Mouse (Mus musculus) G1E (cell line): Measurements from ENCODE around the gene Gpr160. TPM values are rescaled to one million over a fixed set of nuclear protein-coding genes. Genes with fewer than 3 reads are reported as not detected.

ENCODE experiments used
- ATAC-seq: 2 replicates; pipeline ENCODE4 v1.8.0; 2016; ENCODE audit warnings: mild to moderate bottlenecking; ENCODE audit not compliant: insufficient number of reproducible peaks, poor library complexity, low FRiP score, severe bottlenecking; ENCODE audit errors: extremely low read depth
- DNase-seq: peaks from one replicate; pipeline ENCODE4 v3.0.0; 2012; ENCODE audit warnings: low spot score
- H3K27me3 ChIP-seq: 2 replicates; pipeline ENCODE4 v1.6.1; 2012; ENCODE audit warnings: mild to moderate bottlenecking, low read length, inconsistent platforms; ENCODE audit not compliant: insufficient read depth
- H3K36me3 ChIP-seq: replicated peaks from 2 replicates; pipeline ENCODE3; 2012; ENCODE audit warnings: mild to moderate bottlenecking, inconsistent platforms
- H3K4me1 ChIP-seq: 2 replicates; pipeline ENCODE4 v1.6.1; 2012; ENCODE audit warnings: low read depth, low read length, inconsistent platforms, mixed read lengths; ENCODE audit not compliant: insufficient read depth
- H3K4me3 ChIP-seq: 2 replicates; pipeline ENCODE4 v1.5.1; 2012; ENCODE audit warnings: low read depth, mild to moderate bottlenecking, inconsistent platforms, low read length, moderate library complexity, mixed read lengths
- H3K9me3 ChIP-seq: replicated peaks from 2 replicates; pipeline ENCODE4 v1.6.1; 2012; ENCODE audit warnings: inconsistent platforms
- CTCF ChIP-seq: IDR thresholded peaks from 2 replicates; pipeline ENCODE4 v1.5.1; 2012; ENCODE audit warnings: low read depth, low read length, inconsistent platforms, mixed read lengths
- GATA1 ChIP-seq: IDR thresholded peaks from 2 replicates; pipeline ENCODE4 v1.6.1; 2012; ENCODE audit warnings: borderline replicate concordance, low read length, inconsistent platforms, mixed read lengths
- GATA2 ChIP-seq: IDR thresholded peaks from 2 replicates; pipeline ENCODE4 v1.6.1; 2012; ENCODE audit warnings: low read depth, low read length, inconsistent platforms, borderline replicate concordance
- POLR2AphosphoS5 ChIP-seq: IDR thresholded peaks from 2 replicates; pipeline ENCODE4 v1.6.1; 2012; ENCODE audit warnings: low read depth, low read length, inconsistent platforms; ENCODE audit not compliant: insufficient replicate concordance
- TAL1 ChIP-seq: conservative IDR thresholded peaks from 2 replicates; pipeline ENCODE4 v1.6.1; 2012; ENCODE audit warnings: low read depth, low read length, inconsistent platforms, mixed read lengths
- polyA plus RNA-seq: library from polyadenylated mRNA; stranded (reverse); fragments of >175 nt; gene quantifications from 2 replicates; pipeline ENCODE4 v1.2.3, GENCODE M21; 2012
- total RNA-seq, 2 experiments: library from RNA; stranded (forward) in 1 of 2; stranded (reverse) in 1 of 2; fragments of 200-1000 nt in 1 of 2; fragments of >200 nt in 1 of 2; fragmentation: Nextera tagmentation in 1 of 2; gene quantifications; 2 replicates each; pipeline ENCODE4 v1.2.3; 2014 to 2017

Gpr160 gene
- total and polyA plus RNA-seq, 3 experiments, result 0.33 TPM; not detected in 2

DNA sequence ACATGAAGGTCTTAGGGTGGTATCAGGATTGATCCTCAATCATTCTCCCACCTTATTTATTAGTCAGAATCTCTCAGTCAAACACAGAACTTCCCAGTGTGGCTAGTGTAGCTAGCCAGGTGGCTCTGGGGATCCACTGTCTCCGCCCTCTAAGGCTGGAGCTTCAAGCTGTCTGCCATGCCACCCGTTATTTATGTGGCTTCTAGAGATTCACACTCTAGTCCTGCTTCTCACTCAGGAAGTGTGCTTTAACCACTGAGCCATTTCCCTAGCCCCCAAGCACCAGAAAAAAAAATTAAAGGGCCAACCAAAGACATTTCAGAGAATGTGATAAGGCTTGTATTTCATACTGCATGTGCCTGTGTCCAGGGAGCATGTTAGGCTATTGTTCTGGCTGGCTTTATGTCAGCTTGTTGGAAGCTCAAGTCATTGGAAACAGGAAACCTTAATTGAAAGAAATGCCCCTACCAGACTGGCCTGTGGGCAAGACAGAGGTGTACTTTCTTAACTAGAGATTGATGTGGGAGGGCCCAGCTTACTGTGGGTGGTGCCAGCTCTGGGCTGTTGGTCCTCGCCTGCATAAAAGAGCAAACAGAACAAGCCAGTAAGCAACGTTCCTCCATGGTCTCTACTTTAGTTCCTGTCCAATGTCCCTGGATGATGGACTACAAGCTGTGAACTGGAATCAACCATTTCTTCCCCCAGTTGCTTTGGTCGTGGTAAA, 8.1 kb downstream of the Gpr160 start:
- ATAC-seq, result no peak

DNA sequence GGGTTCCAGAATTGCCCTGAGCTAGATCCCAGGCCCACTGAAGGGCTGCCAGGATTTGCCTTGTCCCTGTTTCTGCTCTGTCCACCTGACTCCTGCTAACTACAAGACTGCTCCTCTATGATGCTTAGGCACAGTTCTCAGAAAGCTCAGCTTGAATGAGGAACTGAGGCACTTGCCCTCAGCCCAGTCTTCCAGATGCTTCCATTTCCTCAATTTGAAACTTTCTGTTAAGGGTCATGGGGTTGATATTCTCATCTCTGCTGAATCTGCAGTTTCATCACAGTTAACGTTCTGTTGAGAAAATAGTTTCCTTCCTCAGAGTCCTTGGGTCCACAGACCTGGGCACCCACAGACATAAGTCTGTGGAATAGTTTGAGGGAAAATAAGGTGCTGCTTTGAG, 8.9 kb downstream of the Gpr160 start:
- H3K27me3 ChIP-seq, result peaks cover 24% of the 10 kb centered on the region
- no peaks in the 10 kb centered on the region for H3K4me1 ChIP-seq
- no peak overlapping the region for H3K4me3 ChIP-seq
- DNase-seq (no peak), ATAC-seq (no peak)
- H3K9me3 ChIP-seq, result no peaks in the 10 kb centered on the region
- H3K36me3 ChIP-seq, result no peaks in the 10 kb centered on the region
- TF ChIP-seq TAL1, result no peak
- TF ChIP-seq CTCF, result no peak
- TF ChIP-seq GATA1, result no peak
- no peak for TF ChIP-seq GATA2
- TF ChIP-seq POLR2AphosphoS5, result no peak

More for the DNA sequence above, 8.1 kb downstream of the Gpr160 start:
- TF ChIP-seq GATA1 (no peak), CTCF (no peak)
- Histone ChIP-seq H3K36me3 (no peaks in the 10 kb centered on the region), H3K9me3 (no peaks in the 10 kb centered on the region), H3K4me3 (no peak overlapping the region), H3K4me1 (no peaks in the 10 kb centered on the region), H3K27me3 (peaks cover 24% of the 10 kb centered on the region)
- no peak for DNase-seq

DNA sequence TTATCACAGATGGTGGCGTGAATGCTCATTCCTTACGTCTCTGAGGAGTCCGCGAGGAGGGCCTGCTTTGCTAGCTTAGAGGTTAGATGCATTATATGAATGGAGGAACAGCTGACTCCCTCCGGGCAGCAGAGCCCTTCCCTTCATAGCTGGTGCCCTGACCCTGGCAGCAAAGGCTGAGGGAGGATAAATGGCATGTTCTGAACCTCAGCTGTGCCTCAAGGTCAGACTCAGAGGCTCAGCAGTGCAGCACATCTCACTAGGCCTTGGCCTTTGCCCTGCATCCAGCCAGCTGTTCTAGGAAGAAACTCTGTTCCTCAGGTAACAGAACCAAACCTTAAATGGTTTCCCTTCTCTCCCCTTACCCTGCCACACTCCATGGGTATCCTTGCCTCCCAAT, 12.4 kb downstream of the Gpr160 start:
- H3K4me3 ChIP-seq, result no peak overlapping the region
- DNase-seq (no peak), ATAC-seq (no peak)
- TF ChIP-seq GATA1 (no peak), POLR2AphosphoS5 (no peak), CTCF (no peak), GATA2 (no peak)
- H3K36me3 ChIP-seq, result no peaks in the 10 kb centered on the region
- no peaks in the 10 kb centered on the region for H3K4me1 ChIP-seq
- H3K9me3 ChIP-seq, result no peaks in the 10 kb centered on the region
- peaks cover 19% of the 10 kb centered on the region for H3K27me3 ChIP-seq

DNA sequence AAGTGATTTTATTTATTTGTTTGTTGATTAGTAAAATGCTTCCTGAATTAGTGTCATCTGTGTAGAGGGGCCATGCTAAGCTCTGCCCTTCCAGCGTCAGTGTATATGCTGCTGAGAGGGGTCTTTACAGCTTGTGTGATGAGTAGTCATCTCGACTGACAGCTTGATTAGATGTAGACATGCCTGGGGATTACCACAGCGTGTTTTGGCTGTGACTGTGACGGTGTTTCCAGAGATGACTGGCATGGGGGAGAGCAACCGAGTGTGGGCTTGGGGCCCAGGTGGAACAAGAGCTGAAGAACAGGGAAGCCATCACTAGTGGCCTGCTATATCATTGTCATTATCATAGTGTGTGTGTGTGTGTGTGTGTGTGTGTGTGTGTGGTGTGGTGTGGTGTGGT, 12.9 kb downstream of the Gpr160 start:
- Histone ChIP-seq H3K36me3 (no peaks in the 10 kb centered on the region), H3K27me3 (peaks cover 18% of the 10 kb centered on the region), H3K4me1 (no peaks in the 10 kb centered on the region), H3K4me3 (no peak overlapping the region), H3K9me3 (no peaks in the 10 kb centered on the region)
- no peak for ATAC-seq
- TF ChIP-seq POLR2AphosphoS5, result no peak
- no peak for TF ChIP-seq CTCF
- no peak for TF ChIP-seq GATA2
- no peak for TF ChIP-seq TAL1
- TF ChIP-seq GATA1, result no peak
- no peak for DNase-seq

DNA sequence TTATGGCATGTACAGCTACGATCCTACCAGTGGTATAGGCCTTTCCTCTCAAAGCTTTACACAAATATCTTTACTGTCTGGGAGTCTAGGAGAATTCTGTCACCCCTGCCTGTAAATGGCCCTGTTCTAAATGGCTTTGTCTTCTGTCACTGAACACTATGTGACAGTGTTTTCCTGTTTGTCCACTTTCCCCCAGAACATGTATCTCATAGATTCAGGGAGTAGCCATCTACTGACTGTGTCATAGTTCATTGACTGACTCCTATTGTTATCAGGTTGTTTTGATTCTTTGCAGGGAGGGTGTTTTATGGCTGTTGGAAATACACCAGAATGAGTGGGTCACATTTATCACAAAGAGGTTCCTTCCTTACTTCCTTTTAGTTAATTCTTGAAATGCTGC, 14.2 kb downstream of the Gpr160 start:
- DNase-seq, result no peak
- TF ChIP-seq GATA2 (no peak), CTCF (no peak), POLR2AphosphoS5 (no peak), TAL1 (no peak), GATA1 (no peak)
- no peak for ATAC-seq
- no peaks in the 10 kb centered on the region for H3K9me3 ChIP-seq
- no peaks in the 10 kb centered on the region for H3K4me1 ChIP-seq
- peaks cover 10% of the 10 kb centered on the region for H3K27me3 ChIP-seq
- no peak overlapping the region for H3K4me3 ChIP-seq
- H3K36me3 ChIP-seq, result no peaks in the 10 kb centered on the region

DNA sequence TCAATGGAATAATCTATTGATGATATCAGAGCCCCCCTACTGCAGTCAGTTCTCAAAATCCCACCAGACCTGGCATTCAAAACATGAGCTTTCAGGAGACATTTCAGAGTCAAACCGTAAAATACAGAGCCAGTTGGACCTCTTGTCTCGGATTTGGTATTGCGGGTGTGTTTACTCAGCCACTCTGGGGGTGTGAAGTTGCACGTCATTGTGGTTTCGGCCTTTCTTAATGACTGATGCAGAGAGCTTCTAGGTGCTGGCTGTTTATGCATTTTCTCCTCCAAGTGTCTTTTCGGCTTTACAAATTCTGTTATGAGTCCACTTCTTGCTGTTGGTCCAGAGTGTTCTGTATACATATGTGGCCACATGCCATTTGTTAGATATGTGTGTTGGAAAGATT, 21.0 kb downstream of the Gpr160 start:
- no peak for DNase-seq
- Histone ChIP-seq H3K27me3 (peaks cover 12% of the 10 kb centered on the region), H3K9me3 (no peaks in the 10 kb centered on the region), H3K4me3 (no peak overlapping the region), H3K36me3 (no peaks in the 10 kb centered on the region), H3K4me1 (no peaks in the 10 kb centered on the region)
- no peak for TF ChIP-seq POLR2AphosphoS5
- TF ChIP-seq TAL1, result no peak
- no peak for TF ChIP-seq GATA2
- TF ChIP-seq GATA1, result no peak
- TF ChIP-seq CTCF, result no peak
- ATAC-seq, result no peak

DNA sequence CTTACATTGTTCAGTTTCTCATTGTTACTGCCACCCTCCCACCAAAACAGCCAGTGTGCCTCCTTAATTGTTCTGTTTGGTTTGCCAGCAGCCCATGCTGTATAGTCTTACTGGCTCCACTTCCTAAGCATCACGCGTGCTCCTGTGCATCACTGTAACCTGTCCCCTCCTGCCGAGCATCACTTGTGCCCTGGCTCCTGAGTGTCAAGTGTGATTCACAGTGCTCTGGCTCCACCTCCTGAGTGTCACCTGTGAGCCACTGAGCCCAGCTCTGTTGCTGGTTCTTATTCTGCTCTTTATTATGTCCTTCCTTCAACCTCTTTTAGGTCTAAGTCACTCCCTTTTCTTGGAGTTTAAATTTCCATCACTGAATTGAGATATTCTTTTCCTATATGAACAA, 31.7 kb downstream of the Gpr160 start:
- H3K9me3 ChIP-seq, result peaks cover 12% of the 10 kb centered on the region
- ATAC-seq (no peak), DNase-seq (no peak)
- H3K27me3 ChIP-seq, result peaks cover 11% of the 10 kb centered on the region
- H3K4me3 ChIP-seq, result no peak overlapping the region
- no peak for TF ChIP-seq GATA2
- no peak for TF ChIP-seq CTCF
- no peak for TF ChIP-seq GATA1
- no peak for TF ChIP-seq POLR2AphosphoS5
- TF ChIP-seq TAL1, result no peak
- no peaks in the 10 kb centered on the region for H3K4me1 ChIP-seq
- H3K36me3 ChIP-seq, result peaks cover 3% of the 10 kb centered on the region
